Mouse (Mus musculus): ENCODE measurements around the gene Usp31.

The Usp31 gene

DNA sequence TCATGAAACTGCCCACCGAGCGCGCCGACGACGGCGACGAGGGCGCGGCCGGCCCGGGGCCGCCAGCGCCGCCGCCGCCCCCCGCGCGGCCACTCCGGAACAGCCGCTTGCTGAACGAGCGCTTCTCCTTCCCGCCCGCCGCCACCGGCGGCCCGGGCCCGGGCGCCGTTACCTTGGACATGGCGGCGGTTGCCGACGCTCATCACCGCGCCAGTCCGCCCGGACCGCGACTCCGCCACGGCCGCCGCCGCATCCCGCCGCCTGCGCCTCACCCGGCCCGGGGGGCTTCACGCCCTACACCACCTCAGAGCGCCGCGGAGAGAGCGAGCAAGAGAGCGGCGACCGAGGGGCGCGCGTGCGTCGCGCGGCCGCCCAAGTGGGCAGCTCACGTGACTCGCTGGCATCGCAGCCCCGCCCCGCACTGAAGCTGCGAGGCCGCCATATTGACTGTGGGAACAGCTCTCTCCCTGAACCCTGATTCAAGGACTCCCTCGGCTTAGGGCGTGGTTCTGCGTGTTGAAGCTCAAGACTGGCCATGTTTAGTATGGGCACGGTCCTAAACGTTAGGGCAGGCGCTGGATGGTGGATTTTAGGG is at the start of gene Usp31:
Gene Usp31, minus strand, starts transcription at position 181 of the 595 bp plus-strand sequence.
- DNase-seq (ENCODE audit: low read depth, low spot score), result peak; percentile 96

DNA sequence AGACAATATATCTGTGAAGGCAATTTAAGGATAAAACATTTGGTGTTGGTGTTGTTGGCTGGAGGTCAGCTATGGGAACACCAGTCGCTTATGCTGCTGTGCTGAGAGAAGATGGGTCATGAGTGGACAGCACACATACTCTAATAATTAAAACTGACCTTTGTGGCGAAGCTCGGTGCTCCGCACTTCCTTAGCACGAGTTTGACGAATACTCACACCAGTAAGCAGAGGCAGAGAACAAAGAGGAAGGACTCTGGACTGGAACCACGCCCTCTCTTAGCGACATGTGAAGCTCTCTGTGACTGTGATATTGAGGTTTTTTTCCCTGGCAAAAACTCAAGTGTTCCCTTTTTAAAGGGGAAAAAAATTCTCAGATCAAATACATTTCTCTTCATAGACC is 47.7 kb upstream of the Usp31 start:
- DNase-seq (ENCODE audit: low read depth, low spot score), result no peak

DNA sequence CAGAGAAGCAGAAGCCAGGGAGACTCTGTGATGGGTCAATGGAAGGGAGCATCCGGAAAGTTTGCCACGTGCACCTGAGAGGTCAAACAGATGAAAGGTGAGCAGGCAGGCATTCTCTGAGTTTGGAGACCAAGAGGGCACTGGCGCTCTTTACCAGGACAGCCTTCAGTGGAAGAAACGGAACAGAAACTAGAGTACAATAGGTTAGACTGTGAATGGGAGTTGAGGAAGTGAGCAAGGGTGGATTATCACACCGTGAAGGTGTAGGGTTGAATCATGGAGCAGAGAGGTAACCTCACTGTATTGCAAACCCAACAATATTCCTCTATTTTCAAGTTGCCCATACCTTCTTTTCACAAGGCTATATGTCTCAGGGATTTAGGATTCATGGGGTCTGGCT is 43.2 kb upstream of the Usp31 start:
- DNase-seq (ENCODE audit: low read depth, low spot score), result no peak

DNA sequence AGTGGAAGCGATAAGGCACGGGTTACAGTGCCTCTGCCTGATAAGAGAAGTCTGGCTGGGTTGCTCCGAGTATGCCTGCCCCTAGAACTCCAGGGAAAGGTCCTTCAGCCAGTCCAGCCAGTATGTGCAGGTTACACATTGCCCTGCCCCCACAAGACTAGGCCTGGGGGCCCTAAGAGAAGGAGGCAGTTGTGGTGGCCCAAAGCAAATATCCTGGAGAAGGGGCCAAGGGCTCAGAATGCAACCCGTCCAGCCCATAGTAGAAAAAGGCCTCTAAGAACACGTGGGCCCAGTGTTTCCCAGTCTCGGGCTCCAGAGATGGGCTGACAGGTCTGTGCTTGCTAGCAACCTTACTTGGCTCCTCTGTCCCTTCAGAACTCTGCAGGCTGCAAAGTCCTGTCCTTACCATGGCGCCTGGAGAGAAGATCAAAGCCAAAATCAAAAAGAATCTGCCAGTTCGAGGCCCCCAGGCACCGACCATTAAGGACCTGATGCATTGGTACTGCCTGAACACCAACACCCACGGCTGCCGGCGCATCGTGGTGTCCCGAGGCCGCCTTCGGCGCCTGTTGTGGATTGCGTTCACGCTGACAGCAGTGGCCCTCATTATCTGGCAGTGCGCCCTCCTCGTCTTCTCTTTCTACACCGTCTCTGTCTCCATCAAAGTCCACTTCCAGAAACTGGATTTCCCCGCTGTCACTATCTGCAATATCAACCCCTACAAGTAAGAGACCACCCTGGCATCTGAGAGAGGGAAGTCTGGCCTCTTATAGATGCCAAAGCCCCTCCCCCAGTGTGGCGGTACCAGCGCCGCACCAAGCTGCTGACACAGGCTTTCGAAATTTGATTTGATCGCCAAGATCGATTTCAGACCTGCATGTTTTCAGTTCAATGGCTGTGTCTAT is 30.7 kb upstream of the Usp31 start:
- DNase-seq (ENCODE audit: low read depth, low spot score), result no peak

DNA sequence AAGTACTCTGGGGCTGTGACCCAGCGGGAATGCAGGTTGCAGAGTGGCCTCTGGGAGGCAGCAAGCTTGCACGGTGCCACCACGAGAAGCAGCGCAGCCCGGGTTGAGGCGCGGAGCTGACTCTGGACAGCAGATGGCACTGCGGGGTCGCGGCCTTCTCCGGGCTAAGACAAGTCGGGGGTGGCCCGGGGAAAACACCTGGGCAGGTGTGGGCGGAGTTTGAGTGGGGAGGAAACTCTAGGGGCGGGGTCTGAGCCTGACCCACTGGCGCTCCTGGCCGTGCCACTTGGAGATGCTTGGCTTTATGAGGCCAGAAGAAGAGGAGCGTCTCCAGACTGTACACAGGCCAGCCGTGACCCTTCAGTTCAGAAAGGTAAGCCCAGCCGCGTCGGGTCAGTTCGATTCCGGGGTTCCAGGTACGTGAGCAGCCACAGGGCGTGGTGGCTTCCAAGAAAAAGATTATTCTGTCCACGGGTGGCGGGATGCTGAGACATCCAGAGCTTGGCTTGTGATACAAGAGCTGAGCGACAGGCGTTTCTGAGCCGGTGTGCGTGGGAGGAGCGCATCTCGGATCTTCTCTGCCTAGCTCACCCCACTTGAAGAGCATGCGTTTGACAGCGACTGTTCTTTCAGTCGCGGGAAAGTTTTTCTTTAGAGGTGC is 27.2 kb upstream of the Usp31 start, which contains the start of gene Scnn1g:
Gene Scnn1g, plus strand, starts transcription at position 309 of the 661 bp plus-strand sequence.
- DNase-seq (ENCODE audit: low read depth, low spot score), result peak; percentile 83

DNA sequence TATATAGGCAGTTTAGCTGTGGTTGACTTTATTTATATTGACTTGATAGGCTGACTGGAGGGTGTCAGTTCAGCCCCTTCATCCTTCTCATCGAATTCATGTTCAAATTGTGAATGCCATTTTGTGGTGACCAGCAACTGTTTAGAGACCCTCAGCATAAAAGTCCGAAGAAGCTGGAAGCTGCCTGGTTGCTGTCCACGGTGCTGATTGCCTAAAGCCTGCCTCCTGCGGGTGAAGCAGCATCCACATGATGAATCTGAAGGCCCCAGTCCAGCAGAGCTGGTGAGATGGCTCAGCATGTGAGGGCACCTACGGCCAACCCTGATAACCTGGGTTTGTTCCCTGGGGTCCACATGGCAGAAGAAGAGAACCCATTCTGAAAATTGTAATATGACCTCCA is 23.2 kb upstream of the Usp31 start:
- no peak for DNase-seq (ENCODE audit: low read depth, low spot score)

DNA sequence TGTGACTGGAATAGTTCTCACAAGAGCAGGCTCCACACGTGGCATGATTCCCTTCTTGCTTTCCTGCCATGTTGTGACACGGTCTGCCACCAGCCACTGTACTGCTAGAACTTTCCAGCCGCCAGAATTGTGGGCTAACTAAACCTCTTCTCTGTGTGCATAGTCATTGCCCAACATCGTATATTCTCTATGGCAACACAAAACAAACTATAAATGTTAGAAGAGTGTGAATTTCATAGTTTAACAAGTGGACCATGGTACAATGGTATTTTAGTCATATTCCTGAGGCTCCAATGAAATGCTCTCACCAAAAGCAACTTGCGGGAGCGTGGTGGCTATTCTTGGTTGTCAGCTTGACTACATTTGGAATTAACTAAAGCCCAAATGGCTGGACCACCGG is 10.0 kb upstream of the Usp31 start:
- DNase-seq (ENCODE audit: low read depth, low spot score), result no peak

DNA sequence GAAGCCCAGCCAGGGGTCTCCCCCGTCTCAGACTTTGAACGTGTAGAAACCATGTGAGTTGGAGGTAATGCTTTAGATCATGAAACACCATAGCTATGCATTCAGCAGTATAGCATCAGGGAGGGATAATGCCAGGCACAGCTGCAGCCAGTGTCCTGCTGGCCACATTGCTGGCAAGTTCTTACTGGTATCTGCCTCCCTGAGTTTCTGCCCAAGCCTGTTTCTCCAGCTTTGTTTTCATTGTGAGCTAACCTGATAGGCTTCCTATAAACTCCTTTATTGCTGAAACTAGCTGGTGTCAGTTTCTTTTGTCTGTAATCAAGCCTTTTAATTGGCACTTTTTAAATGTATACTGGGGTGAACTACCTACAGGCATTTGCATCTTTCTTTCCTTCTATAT is 4.1 kb upstream of the Usp31 start:
- DNase-seq (ENCODE audit: low read depth, low spot score), result no peak

DNA sequence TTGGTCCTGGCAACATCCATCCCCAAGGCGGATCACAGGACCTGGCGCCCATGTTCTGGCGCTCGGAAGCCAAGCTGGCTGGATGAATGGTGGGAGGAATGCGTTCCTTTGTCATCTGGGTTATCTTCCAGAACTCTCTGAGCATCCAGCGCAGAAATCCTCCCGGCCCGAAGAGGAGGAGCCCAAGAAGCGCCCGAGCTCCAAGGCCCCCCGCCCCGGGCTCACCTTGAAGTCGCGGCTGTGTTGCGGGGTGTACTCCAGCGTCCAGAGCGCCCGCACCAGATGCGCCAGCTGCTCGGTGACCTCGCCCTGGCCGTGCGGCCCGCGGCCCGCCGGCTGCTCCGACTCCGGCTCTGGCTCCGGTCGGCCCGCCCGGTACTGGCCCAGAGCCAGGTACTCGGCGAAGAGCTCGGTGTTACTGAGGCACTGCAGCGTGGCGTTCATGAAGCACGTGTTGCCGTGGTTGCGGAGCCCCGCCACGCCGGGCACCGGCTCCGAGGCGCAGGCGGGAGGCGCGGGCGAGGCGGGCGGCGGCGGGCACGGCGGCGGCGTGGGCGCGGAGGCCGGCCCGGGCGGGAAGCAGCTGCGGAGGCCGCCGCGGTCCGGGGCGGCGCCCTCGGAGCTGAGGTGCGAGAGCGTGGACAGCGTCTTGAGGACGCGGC is 511 bp downstream of the Usp31 start:
- peak; percentile 60 for DNase-seq (ENCODE audit: low read depth, low spot score)

DNA sequence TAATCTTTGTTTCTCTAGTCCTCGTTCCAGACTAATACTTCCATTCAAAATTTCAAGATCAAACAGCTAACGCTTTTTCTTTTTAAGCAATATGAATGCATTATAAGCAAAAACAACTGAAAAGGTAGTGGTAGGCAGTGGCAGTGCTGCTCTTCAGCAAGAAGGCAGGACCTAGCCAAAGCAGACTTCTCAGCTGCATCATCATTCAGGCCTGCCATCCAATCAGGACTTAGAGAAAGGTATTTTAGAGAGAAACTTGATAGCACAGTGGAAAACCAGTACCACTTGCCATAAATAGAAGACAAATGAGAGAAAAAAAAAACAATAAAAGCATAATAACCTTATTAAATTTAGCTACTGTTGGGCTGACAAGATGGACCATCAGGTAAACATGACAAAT is 2.0 kb downstream of the Usp31 start:
- DNase-seq (ENCODE audit: low read depth, low spot score), result no peak

DNA sequence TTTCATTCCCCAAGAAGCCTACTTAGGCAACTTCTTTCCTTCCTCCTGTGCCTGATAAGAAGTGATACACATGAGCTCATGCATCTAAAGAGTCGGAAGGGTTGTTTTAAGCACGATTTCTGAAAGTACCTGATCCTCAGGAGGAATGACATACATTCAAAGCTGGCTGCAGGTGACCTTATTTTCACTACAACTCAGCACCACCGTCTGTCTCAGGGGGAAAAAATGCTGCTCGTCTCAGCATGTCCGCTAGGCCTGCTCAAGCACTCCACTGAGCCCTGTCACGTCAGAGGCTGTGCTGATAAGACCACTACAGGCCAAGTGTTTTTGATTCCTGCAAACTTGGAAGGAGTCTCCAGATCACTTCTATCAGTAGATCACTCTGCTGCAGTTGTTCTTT is 5.1 kb downstream of the Usp31 start:
- DNase-seq (ENCODE audit: low read depth, low spot score), result no peak

DNA sequence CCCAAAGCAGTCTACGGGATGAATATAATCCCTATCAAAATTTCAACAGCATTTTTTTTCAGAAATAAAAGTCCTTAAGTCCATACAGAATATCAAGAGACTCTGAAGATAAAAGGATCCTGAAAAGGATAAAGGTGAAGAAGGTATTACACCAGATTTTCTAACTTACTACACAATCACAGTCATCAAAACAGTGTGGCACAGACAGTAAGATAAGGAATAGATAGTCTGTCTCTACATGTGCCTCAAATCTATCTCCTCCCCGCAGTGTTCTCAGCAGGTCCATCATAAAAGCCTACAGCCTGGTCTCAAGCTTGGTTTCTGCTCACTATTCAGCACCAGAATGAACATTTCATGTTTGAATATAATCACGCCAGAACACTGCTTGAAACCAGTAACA is 6.6 kb downstream of the Usp31 start:
- no peak for DNase-seq (ENCODE audit: low read depth, low spot score)

DNA sequence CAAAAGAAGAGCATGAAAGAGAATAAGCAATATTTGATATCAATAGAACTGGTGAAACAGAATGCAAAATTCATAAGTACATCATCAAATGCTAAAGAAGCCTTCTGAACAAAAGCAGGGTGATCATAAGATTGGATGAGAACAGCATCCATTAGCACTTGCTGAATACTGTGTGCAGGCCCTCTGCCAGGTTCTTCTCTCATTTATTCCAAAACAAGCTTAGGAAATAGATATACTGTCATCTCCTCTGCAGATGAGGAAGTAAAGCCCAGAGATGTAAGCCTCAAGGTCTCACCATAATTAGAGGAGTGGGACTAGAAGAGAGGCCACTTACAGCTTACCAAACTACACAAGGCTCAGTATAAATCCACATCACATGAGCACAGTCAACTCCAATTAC is 7.8 kb downstream of the Usp31 start:
- DNase-seq (ENCODE audit: low read depth, low spot score), result no peak

DNA sequence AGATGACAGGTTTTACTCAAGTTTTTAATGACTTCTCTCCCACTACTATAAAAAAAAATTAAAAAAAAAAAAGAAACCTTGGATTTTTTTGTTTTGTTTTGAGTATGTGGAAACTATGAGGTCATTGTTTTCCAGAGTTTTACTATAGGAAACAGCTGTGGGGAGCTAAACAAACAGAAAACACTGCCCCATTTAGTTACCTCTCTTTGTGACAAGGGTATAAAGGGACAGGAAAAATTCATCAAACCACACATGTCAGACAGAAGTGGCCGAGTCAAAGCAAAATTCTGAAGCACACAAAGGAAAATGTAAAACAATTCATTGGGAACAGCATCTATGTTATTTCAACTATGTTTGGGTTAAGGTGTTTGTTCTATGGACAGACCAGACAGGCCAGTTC is 9.5 kb downstream of the Usp31 start:
- DNase-seq (ENCODE audit: low read depth, low spot score), result no peak

DNA sequence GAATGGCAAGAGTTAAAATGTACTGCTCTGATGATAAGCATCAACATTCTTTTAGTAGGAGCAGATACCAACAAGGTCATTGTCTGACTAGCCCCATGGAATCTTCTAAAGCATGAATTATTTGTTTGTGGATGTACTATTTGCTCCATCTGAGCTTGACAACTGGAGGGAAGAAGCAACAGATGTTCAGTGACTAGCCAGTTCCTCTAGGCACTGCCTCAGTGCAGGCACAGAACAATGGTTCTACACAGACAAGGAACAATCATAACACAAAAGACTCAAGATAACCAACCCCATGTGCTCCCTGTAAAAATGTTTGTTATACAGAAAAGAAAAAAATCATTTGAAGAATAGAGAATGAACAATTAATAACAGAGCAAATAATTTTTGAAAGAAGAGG is 9.9 kb downstream of the Usp31 start:
- no peak for DNase-seq (ENCODE audit: low read depth, low spot score)

DNA sequence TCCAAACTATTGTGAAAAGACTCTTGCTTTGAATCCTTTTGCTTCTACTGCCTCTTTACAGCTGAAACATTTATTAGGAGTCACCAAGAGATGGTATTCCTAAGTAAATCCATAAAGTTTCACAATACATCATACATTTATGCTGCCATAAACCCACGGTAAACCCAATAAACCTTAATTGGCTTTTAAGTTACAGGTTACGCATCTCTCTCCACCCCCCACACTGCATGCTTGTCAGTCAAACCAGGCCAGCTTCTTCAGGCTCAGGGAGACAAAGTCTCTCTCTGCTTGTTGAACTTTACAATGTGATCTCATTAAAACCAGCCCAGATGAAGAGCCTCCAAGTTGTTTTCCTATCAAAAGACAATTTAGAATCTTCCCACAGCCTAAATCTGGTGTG is 15.2 kb downstream of the Usp31 start:
- DNase-seq (ENCODE audit: low read depth, low spot score), result no peak

DNA sequence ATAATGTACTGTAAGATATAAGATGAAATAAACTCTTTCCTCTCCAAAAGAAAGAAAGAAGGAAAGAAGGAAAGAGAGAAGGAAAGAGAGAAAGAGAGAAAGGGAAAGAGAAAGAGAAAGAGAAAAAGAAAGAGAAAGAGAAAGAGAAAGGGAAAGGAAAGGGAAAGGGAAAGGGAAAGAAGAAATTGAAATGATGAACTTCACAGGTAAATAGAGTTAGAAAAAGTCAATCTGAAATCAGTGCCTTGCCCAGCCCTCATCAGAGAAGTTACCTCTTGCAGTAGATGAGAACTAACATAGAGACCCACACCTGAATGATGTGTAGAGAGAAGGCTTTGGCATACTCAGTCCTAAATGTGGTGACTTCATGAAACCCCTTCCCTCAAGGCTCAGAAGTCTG is 17.7 kb downstream of the Usp31 start:
- peak; percentile 13 for DNase-seq (ENCODE audit: low read depth, low spot score)

DNA sequence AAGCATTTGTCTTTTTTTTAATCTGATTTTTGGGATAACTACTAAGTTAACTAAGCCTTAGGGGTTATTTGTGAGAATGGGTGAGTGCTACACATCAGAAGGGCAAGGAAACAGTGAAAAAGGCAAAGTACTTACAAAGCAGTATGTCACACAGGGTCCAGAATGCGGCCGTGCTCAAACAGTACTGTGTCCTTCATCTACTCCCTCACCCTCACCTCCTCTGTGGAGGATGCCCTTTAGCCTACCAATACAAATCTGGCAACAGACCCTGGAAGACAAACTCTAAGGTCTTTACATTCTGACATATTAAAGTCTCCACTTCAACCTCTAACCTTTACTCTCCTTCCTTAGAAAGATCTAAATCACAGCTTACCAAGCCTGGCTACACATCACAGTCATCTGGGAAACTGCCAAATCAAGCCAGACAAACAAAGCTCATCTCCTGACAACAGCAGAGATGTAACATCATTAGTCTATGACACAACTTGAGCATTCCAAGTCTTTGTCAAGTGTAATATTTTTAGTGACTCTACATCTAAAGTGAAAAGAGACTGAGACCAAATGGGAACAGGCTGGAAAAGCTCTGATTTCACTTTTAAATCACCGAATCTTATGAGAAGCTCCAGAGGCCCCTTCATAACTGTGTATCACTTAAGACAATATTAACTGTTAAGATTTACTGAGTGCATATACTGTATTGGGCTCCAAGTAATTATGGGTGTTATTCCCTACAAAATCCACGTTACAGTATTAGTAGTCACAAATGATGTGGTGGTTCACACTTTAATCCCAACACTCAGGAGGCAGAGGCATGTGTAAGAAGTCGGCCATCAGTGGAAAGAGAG is 21.7 kb downstream of the Usp31 start:
- DNase-seq (ENCODE audit: low read depth, low spot score), result no peak

DNA sequence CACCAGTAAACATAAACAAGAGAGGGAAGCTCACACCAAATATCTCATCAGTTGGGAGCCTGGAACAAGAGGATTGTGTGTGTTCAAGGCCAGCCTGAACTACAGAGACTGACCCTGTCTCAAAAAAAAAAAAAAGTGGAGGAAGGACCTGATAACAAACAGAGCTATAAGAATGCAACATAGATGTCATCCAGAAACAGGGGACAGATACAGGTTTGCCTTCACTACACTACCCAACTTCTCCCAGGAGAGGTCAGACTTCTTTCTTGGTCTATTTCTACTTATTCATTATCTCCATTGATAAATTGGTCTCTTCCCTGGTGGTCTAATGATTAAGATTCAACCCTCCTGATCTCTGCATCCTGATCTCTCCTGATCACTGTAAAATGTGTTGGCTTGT is 25.9 kb downstream of the Usp31 start:
- DNase-seq (ENCODE audit: low read depth, low spot score), result no peak

DNA sequence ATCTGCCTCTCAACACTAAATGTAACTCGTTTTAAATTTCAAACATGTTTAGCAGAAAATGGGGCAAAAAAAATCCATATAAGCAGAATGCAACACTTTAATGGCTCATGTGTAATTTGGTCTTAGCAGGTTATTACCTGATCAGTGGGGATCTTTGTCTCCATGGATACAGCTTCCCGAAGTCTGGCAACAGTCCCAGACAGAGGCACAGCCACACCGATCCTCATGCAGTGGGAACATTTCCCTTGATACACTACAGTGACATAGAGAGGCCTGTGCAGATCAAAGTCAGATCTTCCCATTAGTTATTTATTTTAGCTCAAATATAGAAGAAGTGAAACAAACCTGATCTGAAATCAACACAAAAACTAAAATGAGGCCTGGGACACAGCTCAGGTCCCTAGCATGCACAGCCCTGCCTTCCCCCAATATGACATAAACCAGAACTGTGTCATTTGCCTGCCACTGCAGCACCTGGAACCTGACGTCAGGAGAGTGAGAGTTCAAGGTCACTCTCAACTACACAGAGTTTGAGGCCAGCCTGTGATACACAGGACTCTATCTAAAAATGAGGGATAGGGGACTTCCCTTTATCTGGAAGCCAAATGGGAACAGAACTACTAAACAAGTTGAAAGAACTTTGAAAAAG is 29.8 kb downstream of the Usp31 start:
- no peak for DNase-seq (ENCODE audit: low read depth, low spot score)

DNA sequence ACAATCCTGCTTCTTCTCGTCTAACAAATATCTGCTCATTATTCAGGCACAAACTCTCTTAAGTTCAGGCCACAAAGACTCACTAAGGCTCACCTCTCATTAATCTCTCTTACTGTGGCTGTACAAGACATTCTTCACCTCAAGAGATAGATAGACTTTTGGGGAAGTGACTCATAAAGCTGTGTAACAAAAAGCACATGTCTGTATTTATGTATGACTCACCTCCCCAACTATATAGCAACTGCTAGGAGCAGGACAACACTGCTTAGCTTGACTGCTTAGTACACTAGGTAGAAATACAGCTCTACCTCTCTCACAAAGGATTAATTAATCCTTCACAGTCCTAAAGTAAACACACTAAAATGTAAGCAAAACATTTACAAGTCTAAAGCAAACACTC is 46.3 kb downstream of the Usp31 start:
- no peak for DNase-seq (ENCODE audit: low read depth, low spot score)

Data from CD4-positive helper T cell, adult 2 months (primary cell).